Mouse (Mus musculus): ENCODE data around the gene Top3a. TPM values are rescaled to one million over a fixed set of nuclear protein-coding genes. Genes with fewer than 3 reads are reported as not detected.

Gene Top3a
- polyA plus RNA-seq, 1 experiment = 4.7 TPM

DNA sequence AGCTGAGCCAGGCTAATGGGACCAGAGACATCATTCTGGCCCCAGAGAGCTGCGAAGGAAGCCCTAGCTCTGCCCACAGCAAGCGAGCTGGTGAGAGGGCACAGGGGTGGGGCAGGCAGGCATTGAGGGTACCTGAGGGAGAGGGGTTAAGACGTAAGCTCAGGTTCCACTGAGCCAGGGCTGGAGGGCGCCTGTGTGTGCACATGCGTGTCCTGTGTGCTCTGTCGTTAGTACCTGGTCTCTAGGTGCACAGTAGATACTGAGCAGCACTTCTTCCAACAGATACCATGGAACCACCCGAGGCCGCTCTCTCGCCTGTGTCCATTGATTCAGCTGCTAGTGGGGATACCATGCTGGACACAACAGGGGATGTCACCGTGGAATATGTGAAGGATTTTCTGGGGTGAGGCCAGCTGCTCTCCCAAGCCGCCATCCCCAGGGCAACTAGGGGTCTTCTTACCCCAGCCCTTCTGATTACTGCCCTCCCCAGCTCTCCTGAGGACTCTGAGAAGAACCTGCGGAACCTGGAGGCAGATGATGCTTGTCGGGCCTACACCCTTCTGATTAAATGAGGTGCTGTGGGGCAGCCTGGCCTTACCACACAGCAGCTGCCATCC is 64.4 kb downstream of the Top3a start:
- Histone ChIP-seq H3K27me3 (ENCODE audit: control insufficient read depth, insufficient read depth, low read length) (no peaks in the 10 kb centered on the region), H3K27ac (ENCODE audit: insufficient read depth, low read depth, low read length) (no peak overlapping the region), H3K4me3 (ENCODE audit: low read depth, low read length) (no peak overlapping the region), H3K4me1 (ENCODE audit: control insufficient read depth, insufficient read depth, insufficient read length, low read length) (peaks cover 5% of the 10 kb centered on the region), H3K36me3 (ENCODE audit: control insufficient read depth, insufficient read depth, low read length) (peaks cover 77% of the 10 kb centered on the region)
- TF ChIP-seq CTCF (IDR thresholded peaks at IDR 0.05; ENCODE audit: extremely low read depth, insufficient read length, insufficient replicate concordance, low read depth, low read length) = no peak
- WGBS = 90% methylated on average over 13 of the region's 13 CpGs

DNA sequence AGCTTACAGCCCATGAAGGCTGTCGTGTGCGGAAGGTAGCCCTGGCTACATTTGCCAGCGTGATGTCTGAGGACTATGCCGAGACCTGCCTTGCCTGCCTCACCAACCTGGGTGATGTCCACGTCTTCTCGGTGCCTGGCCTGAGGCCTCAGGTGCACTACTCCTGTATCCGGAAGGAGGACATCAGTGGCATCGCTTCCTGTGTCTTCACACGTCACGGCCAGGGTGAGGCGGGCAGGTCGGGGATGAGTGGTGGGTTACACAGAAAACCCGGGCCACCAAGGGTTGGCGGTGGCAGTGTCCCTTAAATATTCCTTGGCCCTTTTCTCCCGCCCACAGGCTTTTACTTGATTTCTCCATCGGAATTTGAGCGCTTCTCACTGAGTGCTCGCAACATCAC is 65.1 kb downstream of the Top3a start:
- H3K36me3 ChIP-seq (ENCODE audit: control insufficient read depth, insufficient read depth, low read length) = peaks cover 72% of the 10 kb centered on the region

DNA sequence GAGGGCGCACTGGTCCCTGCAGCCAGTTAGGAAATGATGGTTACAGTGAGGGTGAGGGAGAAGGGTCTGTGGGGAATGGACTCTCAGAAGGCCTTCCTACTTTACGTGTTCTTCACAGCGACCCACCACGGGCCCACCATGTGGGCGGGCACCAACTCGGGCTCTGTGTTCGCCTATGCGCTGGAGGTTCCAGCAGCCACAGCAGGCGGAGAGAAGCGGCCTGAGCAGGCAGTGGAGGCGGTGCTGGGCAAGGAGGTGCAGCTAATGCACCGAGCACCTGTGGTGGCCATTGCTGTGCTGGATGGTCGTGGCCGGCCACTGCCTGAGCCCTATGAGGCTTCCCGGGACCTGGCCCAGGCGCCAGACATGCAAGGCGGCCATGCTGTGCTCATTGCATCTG is 65.9 kb downstream of the Top3a start:
- Histone ChIP-seq H3K4me1 (ENCODE audit: control insufficient read depth, insufficient read depth, insufficient read length, low read length) (peaks cover 12% of the 10 kb centered on the region), H3K36me3 (ENCODE audit: control insufficient read depth, insufficient read depth, low read length) (peaks cover 71% of the 10 kb centered on the region), H3K27ac (ENCODE audit: insufficient read depth, low read depth, low read length) (no peak overlapping the region), H3K4me3 (ENCODE audit: low read depth, low read length) (no peak overlapping the region), H3K27me3 (ENCODE audit: control insufficient read depth, insufficient read depth, low read length) (no peaks in the 10 kb centered on the region)
- WGBS = 94% methylated on average over 17 of the region's 17 CpGs
- no peak for TF ChIP-seq POLR2A (IDR thresholded peaks at IDR 0.05; ENCODE audit: low read depth, low read length)
- no peak for TF ChIP-seq CTCF (IDR thresholded peaks at IDR 0.05; ENCODE audit: extremely low read depth, insufficient read length, insufficient replicate concordance, low read depth, low read length)

More for the DNA sequence above, 65.1 kb downstream of the Top3a start:
- H3K4me1 ChIP-seq (ENCODE audit: control insufficient read depth, insufficient read depth, insufficient read length, low read length) = peaks cover 11% of the 10 kb centered on the region
- H3K27me3 ChIP-seq (ENCODE audit: control insufficient read depth, insufficient read depth, low read length) = no peaks in the 10 kb centered on the region
- no peak overlapping the region for H3K27ac ChIP-seq (ENCODE audit: insufficient read depth, low read depth, low read length)
- 90% methylated on average over 18 of the region's 18 CpGs for WGBS
- no peak overlapping the region for H3K4me3 ChIP-seq (ENCODE audit: low read depth, low read length)
- TF ChIP-seq CTCF (IDR thresholded peaks at IDR 0.05; ENCODE audit: extremely low read depth, insufficient read length, insufficient replicate concordance, low read depth, low read length) (no peak), POLR2A (IDR thresholded peaks at IDR 0.05; ENCODE audit: low read depth, low read length) (no peak)

DNA sequence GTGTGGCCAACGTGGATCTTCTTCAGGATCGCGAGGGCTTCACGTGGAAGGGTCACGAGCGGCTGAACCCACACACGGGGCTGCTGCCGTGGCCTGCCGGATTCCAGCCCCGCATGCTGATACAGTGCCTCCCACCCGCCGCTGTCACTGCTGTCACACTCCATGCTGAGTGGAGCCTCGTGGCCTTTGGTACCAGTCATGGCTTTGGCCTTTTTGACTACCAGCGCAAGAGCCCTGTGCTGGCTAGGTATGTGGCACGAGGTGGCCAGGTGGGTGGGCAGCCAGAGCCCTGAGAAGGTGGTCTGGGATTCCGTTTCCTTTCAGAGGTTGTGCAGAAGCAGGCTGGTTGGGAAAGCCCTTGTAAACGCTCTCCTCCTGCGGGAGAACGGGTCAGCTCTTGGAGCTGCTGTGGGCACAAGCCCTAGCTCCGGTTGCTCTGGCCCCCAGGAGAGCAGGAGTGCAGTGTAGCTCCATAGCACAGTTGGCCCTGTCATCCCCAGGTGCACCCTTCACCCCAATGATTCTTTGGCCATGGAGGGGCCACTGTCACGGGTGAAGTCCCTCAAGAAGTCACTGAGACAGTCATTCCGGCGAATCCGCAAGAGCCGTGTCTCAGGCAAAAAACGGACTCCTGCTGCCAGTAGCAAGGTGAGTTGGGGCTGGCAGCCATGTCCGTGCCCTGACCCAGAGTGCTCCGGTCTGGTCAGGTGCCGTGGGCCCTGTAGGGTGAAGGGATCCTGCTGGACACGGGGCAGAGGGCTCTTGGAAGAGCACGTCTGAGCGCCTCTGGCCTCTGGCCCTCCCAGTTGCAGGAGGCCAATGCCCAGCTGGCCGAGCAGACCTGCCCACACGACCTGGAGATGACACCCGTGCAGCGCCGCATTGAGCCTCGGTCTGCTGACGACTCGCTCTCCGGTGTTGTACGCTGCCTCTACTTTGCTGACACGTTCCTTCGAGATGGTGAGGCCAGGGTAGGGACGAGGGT is 67.4 kb downstream of the Top3a start:
- TF ChIP-seq CTCF (IDR thresholded peaks at IDR 0.05; ENCODE audit: extremely low read depth, insufficient read length, insufficient replicate concordance, low read depth, low read length) = no peak
- Histone ChIP-seq H3K4me3 (ENCODE audit: low read depth, low read length) (no peak overlapping the region), H3K27me3 (ENCODE audit: control insufficient read depth, insufficient read depth, low read length) (no peaks in the 10 kb centered on the region), H3K36me3 (ENCODE audit: control insufficient read depth, insufficient read depth, low read length) (peaks cover 62% of the 10 kb centered on the region), H3K4me1 (ENCODE audit: control insufficient read depth, insufficient read depth, insufficient read length, low read length) (peaks cover 12% of the 10 kb centered on the region), H3K27ac (ENCODE audit: insufficient read depth, low read depth, low read length) (no peak overlapping the region)
- 93% methylated on average over 45 of the region's 45 CpGs for WGBS

DNA sequence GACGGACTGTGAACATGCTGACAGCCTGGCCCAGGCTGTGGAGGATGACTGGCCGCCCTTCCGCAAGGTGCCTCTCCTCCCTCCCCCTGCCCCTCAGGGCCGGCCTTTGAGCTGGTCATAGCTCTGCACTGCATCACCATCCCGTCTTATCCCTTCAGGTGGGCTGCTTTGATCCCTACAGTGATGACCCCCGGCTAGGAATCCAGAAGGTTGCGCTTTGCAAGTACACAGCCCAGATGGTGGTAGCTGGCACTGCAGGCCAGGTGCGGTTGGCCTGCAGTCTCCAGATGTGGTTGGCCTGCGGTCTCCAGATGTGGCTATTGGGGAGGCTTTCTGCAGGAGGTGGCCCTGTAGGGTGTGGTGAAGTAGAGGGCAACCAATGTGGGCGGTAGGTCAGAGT is 68.5 kb downstream of the Top3a start:
- TF ChIP-seq CTCF (IDR thresholded peaks at IDR 0.05; ENCODE audit: extremely low read depth, insufficient read length, insufficient replicate concordance, low read depth, low read length) = no peak
- TF ChIP-seq POLR2A (IDR thresholded peaks at IDR 0.05; ENCODE audit: low read depth, low read length) = no peak
- H3K36me3 ChIP-seq (ENCODE audit: control insufficient read depth, insufficient read depth, low read length) = peaks cover 51% of the 10 kb centered on the region
- WGBS = 94% methylated on average over 10 of the region's 10 CpGs

DNA sequence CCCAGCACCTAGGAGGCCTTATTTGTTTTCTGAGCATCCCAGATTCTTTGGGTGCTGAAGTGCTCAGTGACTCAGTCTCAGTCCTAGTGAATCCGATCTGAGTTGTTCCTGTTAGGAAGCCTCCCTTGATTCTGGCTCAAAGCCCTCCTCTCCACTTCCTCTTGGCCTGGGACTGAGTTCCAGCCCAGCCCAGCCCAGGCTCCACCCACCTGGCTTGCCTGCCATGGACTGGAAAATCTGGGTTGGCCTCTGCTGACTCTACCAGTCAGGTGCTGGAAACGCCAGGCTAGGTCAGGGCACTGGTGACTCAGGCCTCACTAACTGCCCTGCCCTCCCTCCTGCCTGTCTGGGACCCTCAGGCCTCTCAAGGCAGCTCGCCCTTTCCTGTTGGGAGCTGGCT is 69.5 kb downstream of the Top3a start:
- no peak overlapping the region for H3K4me3 ChIP-seq (ENCODE audit: low read depth, low read length)
- H3K27ac ChIP-seq (ENCODE audit: insufficient read depth, low read depth, low read length) = peak overlapping the region; percentile 22; the same call in 1 of the 2 replicates
- 18% methylated on average over 3 of the region's 3 CpGs for WGBS
- no peaks in the 10 kb centered on the region for H3K27me3 ChIP-seq (ENCODE audit: control insufficient read depth, insufficient read depth, low read length)
- H3K4me1 ChIP-seq (ENCODE audit: control insufficient read depth, insufficient read depth, insufficient read length, low read length) = peaks cover 12% of the 10 kb centered on the region
- TF ChIP-seq POLR2A (IDR thresholded peaks at IDR 0.05; ENCODE audit: low read depth, low read length) = no peak
- TF ChIP-seq CTCF (IDR thresholded peaks at IDR 0.05; ENCODE audit: extremely low read depth, insufficient read length, insufficient replicate concordance, low read depth, low read length) = no peak
- peaks cover 43% of the 10 kb centered on the region for H3K36me3 ChIP-seq (ENCODE audit: control insufficient read depth, insufficient read depth, low read length)

More for the DNA sequence above, 68.5 kb downstream of the Top3a start:
- Histone ChIP-seq H3K27me3 (ENCODE audit: control insufficient read depth, insufficient read depth, low read length) (no peaks in the 10 kb centered on the region), H3K27ac (ENCODE audit: insufficient read depth, low read depth, low read length) (no peak overlapping the region), H3K4me1 (ENCODE audit: control insufficient read depth, insufficient read depth, insufficient read length, low read length) (peaks cover 12% of the 10 kb centered on the region), H3K4me3 (ENCODE audit: low read depth, low read length) (no peak overlapping the region)
